Mouse (Mus musculus) frontal cortex, postnatal 10 days (tissue): ENCODE results near the gene Tomm34.

Experiments
- DNase-seq, 2 experiments: peaks; one replicate each; pipeline ENCODE4 v3.0.0; 2022; ENCODE audit warnings: low spot score in 2 of 2, mixed read lengths in 1 of 2

Gene Tomm34

GRCm38 (mm10) chr2:164010944-164011343 is 60.0 kb downstream of the Tomm34 start:
- no peak for DNase-seq

- DNase-seq = no peak
Observed at GRCm38 (mm10) chr2:164010496-164010895, 60.5 kb downstream of the Tomm34 start.

- DNase-seq = no peak
Observed at GRCm38 (mm10) chr2:164009227-164009626, 61.7 kb downstream of the Tomm34 start.

- DNase-seq = no peak
Observed at GRCm38 (mm10) chr2:164007987-164008545, 62.9 kb downstream of the Tomm34 start.

GRCm38 (mm10) chr2:164007547-164007946 is 63.4 kb downstream of the Tomm34 start:
- DNase-seq = no peak

GRCm38 (mm10) chr2:164006932-164007331 is 64.0 kb downstream of the Tomm34 start:
- DNase-seq = no peak

GRCm38 (mm10) chr2:164004503-164004902 is 66.5 kb downstream of the Tomm34 start:
- DNase-seq = no peak
